24 mouse cellular contexts compared by ENCODE assay signal in genomic region chr10:126690914-126691673, GRCm38 (mm10).
A peak's percentile ranks its signal among the peaks of the same experiment; 100 is the strongest.
DNase-seq lines count a peak whose midpoint lies in the region; ATAC-seq and TF ChIP-seq lines count a peak whose summit lies in the region.
"Had no signal": no experiment of that assay in that cellular context is flagged by ENCODE, and none has a peak within 500 bp of the region (broad histone marks: within the 10 kb centered on the region; RNA-seq: fewer than 3 reads in every experiment).

No protein-coding gene starts in this region.

- WGBS in midbrain, embryonic 11.5 days = 52% methylated on average over 25 of the region's 25 CpGs
- 52% methylated on average over 25 of the region's 25 CpGs for WGBS in midbrain, postnatal 0 days
- 57% methylated on average over 25 of the region's 25 CpGs for WGBS in liver, embryonic 13.5 days (ENCODE audit: insufficient replicate concordance)

- no peaks in the 10 kb centered on the region for H3K4me1 ChIP-seq in midbrain, embryonic 11.5 days (ENCODE audit: control insufficient read depth, insufficient read depth, low read length)
- H3K4me1 ChIP-seq in midbrain, postnatal 0 days (ENCODE audit: insufficient read depth, low read length) = no peaks in the 10 kb centered on the region
- H3K4me1 ChIP-seq in liver, embryonic 13.5 days (replicated peaks) = no peaks in the 10 kb centered on the region
- H3K4me1 ChIP-seq: embryonic facial prominence, embryonic 15.5 days; forebrain, embryonic 13.5 days; heart, embryonic 10.5 days; heart, embryonic 15.5 days; limb, embryonic 15.5 days; midbrain, embryonic 12.5 days had no signal

- H3K9ac ChIP-seq in midbrain, embryonic 11.5 days (ENCODE audit: low read length) = no peak overlapping the region
- no peak overlapping the region for H3K9ac ChIP-seq in midbrain, postnatal 0 days (replicated peaks; ENCODE audit: low read length, poor library complexity, severe bottlenecking)
- H3K9ac ChIP-seq in liver, embryonic 13.5 days = no peak overlapping the region
- H3K9ac ChIP-seq: embryonic facial prominence, embryonic 15.5 days; forebrain, embryonic 13.5 days; heart, embryonic 15.5 days; limb, embryonic 15.5 days; midbrain, embryonic 12.5 days had no signal

- no peak for TF ChIP-seq CTCF in midbrain, postnatal 0 days (IDR thresholded peaks at IDR 0.05)

- H3K9me3 ChIP-seq in midbrain, embryonic 11.5 days (ENCODE audit: control insufficient read depth, low read length) = no peaks in the 10 kb centered on the region
- no peaks in the 10 kb centered on the region for H3K9me3 ChIP-seq in midbrain, postnatal 0 days (ENCODE audit: low read length)
- peaks cover 3% of the 10 kb centered on the region; the same call in 1 of the 2 replicates for H3K9me3 ChIP-seq in liver, embryonic 13.5 days (replicated peaks)
- H3K9me3 ChIP-seq: embryonic facial prominence, embryonic 10.5 days; embryonic facial prominence, embryonic 15.5 days; forebrain, embryonic 13.5 days; heart, embryonic 10.5 days; heart, embryonic 15.5 days; limb, embryonic 15.5 days; midbrain, embryonic 12.5 days had no signal

- H3K4me2 ChIP-seq in midbrain, embryonic 11.5 days = no peak overlapping the region
- no peak overlapping the region for H3K4me2 ChIP-seq in midbrain, postnatal 0 days (ENCODE audit: low read depth, low read length, poor library complexity, severe bottlenecking)
- no peak overlapping the region for H3K4me2 ChIP-seq in liver, embryonic 13.5 days
- H3K4me2 ChIP-seq: embryonic facial prominence, embryonic 15.5 days; forebrain, embryonic 13.5 days; heart, embryonic 15.5 days; limb, embryonic 15.5 days; midbrain, embryonic 12.5 days had no signal

- ATAC-seq in midbrain, embryonic 11.5 days (ENCODE audit: low FRiP score) = no peak
- ATAC-seq in midbrain, postnatal 0 days (ENCODE audit: low FRiP score) = no peak
- ATAC-seq in liver, embryonic 13.5 days (ENCODE audit: low read depth) = peak; percentile 71
- ATAC-seq in CD4-positive, CD25-positive, alpha-beta regulatory T cell, adult 4 months = no peak
- ATAC-seq: forebrain, embryonic 13.5 days; hindbrain, embryonic 16.5 days had no signal

- no peaks in the 10 kb centered on the region for H3K36me3 ChIP-seq in midbrain, embryonic 11.5 days (ENCODE audit: control insufficient read depth, insufficient read depth, low read length)
- H3K36me3 ChIP-seq in midbrain, postnatal 0 days (ENCODE audit: insufficient read depth, low read length) = no peaks in the 10 kb centered on the region
- no peaks in the 10 kb centered on the region for H3K36me3 ChIP-seq in liver, embryonic 13.5 days
- H3K36me3 ChIP-seq: embryonic facial prominence, embryonic 10.5 days; embryonic facial prominence, embryonic 15.5 days; G1E; heart, embryonic 10.5 days; heart, embryonic 15.5 days; limb, embryonic 15.5 days; midbrain, embryonic 12.5 days had no signal

- H3K4me3 ChIP-seq in midbrain, embryonic 11.5 days (ENCODE audit: low read depth, low read length) = no peak overlapping the region
- H3K4me3 ChIP-seq in midbrain, postnatal 0 days (ENCODE audit: low read depth, low read length) = no peak overlapping the region
- H3K4me3 ChIP-seq in liver, embryonic 13.5 days (replicated peaks) = no peak overlapping the region
- H3K4me3 ChIP-seq: embryonic facial prominence, embryonic 10.5 days; embryonic facial prominence, embryonic 15.5 days; forebrain, embryonic 13.5 days; heart, embryonic 10.5 days; heart, embryonic 15.5 days; limb, embryonic 15.5 days; midbrain, embryonic 12.5 days had no signal

- no peaks in the 10 kb centered on the region for H3K27me3 ChIP-seq in midbrain, embryonic 11.5 days (ENCODE audit: control insufficient read depth, insufficient read depth, low read length)
- no peaks in the 10 kb centered on the region for H3K27me3 ChIP-seq in midbrain, postnatal 0 days (ENCODE audit: insufficient read depth, low read length)
- H3K27me3 ChIP-seq in liver, embryonic 13.5 days = no peaks in the 10 kb centered on the region
- H3K27me3 ChIP-seq: embryonic facial prominence, embryonic 15.5 days; forebrain, embryonic 13.5 days; heart, embryonic 15.5 days; limb, embryonic 15.5 days; midbrain, embryonic 12.5 days had no signal

- DNase-seq in midbrain, embryonic 11.5 days (ENCODE audit: low spot score, missing footprints) = peak; percentile 81
- no peak for DNase-seq in midbrain, postnatal 0 days (ENCODE audit: low spot score)
- DNase-seq in ZHBTc4 (ENCODE audit: low read depth, low spot score) = peak; percentile 25
- DNase-seq in liver, embryonic 13.5 days = no peak
- peak; percentile 86 for DNase-seq in yolk sac, embryonic 10.5 days (ENCODE audit: low spot score)
- no peak for DNase-seq in gastrocnemius, adult 8-10 months (ENCODE audit: low spot score in 2 of 2)
- DNase-seq: adrenal gland, adult 2 months; cerebellum, adult 8-10 months; cerebellum, postnatal 25 days; gastrocnemius, postnatal 25 days; kidney, adult 2 months; kidney, postnatal 36 days; lung, postnatal 36 days; thymus, postnatal 14 days had no signal

- H3K27ac ChIP-seq in midbrain, embryonic 11.5 days (ENCODE audit: low read depth, low read length) = no peak overlapping the region
- H3K27ac ChIP-seq in midbrain, postnatal 0 days (ENCODE audit: low read depth, low read length) = no peak overlapping the region
- peak overlapping the region; percentile 50 for H3K27ac ChIP-seq in liver, embryonic 13.5 days
- H3K27ac ChIP-seq: embryonic facial prominence, embryonic 10.5 days; embryonic facial prominence, embryonic 15.5 days; forebrain, embryonic 13.5 days; heart, embryonic 10.5 days; heart, embryonic 15.5 days; limb, embryonic 15.5 days; midbrain, embryonic 12.5 days had no signal

Comparison
In these comparisons a context has a peak if more than half of its experiments do, and no peak if none do; other contexts are left out.
1. DNase-seq: peak in midbrain, embryonic 11.5 days (single experiment), ZHBTc4 (single experiment) and yolk sac, embryonic 10.5 days (single experiment); none in midbrain, postnatal 0 days (single experiment), liver, embryonic 13.5 days (single experiment) and gastrocnemius, adult 8-10 months (0 of 2).